Comparison of ENCODE assay signal across 24 mouse cellular contexts in the genomic region with DNA sequence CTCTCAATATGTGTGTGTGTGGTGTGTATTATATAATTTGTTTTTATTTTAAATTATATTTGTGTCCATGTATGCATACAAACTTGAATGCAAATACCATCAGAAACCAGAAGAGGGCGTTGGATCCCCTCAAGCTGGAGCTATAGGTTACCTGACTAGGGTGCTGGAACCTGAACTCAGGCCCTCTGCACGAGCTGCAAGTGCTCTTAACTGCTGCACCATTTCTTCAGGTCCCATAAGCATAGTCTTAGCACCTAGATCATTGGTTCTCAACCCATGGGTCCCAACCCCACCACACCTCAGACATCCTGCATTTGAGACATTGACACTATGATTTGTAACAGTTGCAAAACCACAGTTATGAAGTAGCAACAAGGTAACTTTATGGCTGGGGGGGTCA. TPM values are rescaled to one million over a fixed set of nuclear protein-coding genes. Genes with fewer than 3 reads are reported as not detected.
A peak's percentile ranks its signal among the peaks of the same experiment; 100 is the strongest.
DNase-seq lines count a peak whose midpoint lies in the region; ATAC-seq and TF ChIP-seq lines count a peak whose summit lies in the region.
"Had no signal": no experiment of that assay in that cellular context is flagged by ENCODE, and none has a peak within 500 bp of the region (broad histone marks: within the 10 kb centered on the region; RNA-seq: fewer than 3 reads in every experiment).

No protein-coding gene starts in this region.

- peaks cover 14% of the 10 kb centered on the region for H3K27me3 ChIP-seq in liver, embryonic 14.5 days (ENCODE audit: control insufficient read depth, insufficient read depth, low read length)
- peaks cover 18% of the 10 kb centered on the region for H3K27me3 ChIP-seq in liver, embryonic 11.5 days (replicated peaks; ENCODE audit: control insufficient read depth, insufficient read depth, low read length)
- peaks cover 20% of the 10 kb centered on the region for H3K27me3 ChIP-seq in forebrain, embryonic 14.5 days (replicated peaks; ENCODE audit: control insufficient read depth, insufficient read depth, low read length)

- H3K9me3 ChIP-seq in liver, embryonic 14.5 days (ENCODE audit: control insufficient read depth, low read length), result no peaks in the 10 kb centered on the region
- H3K9me3 ChIP-seq in liver, embryonic 11.5 days (ENCODE audit: control insufficient read depth, low read length), result no peaks in the 10 kb centered on the region
- no peaks in the 10 kb centered on the region for H3K9me3 ChIP-seq in forebrain, embryonic 14.5 days (replicated peaks; ENCODE audit: control insufficient read depth, low read length)
- H3K9me3 ChIP-seq: forebrain, embryonic 10.5 days; limb, embryonic 10.5 days had no signal

- peaks cover 0 to 13% of the 10 kb centered on the region in 2 experiments; a peak in 2 of 4 replicates for H3K4me1 ChIP-seq in liver, embryonic 14.5 days (replicated peaks; ENCODE audit: control insufficient read depth in 2 of 2, insufficient read depth in 2 of 2, low read length in 1 of 2)
- H3K4me1 ChIP-seq in liver, embryonic 11.5 days (replicated peaks; ENCODE audit: control insufficient read depth, insufficient read depth, low read length), result peaks cover 22% of the 10 kb centered on the region
- peaks cover 10% of the 10 kb centered on the region for H3K4me1 ChIP-seq in forebrain, embryonic 14.5 days (ENCODE audit: control insufficient read depth, insufficient read depth, low read length)

- H3K27ac ChIP-seq in liver, embryonic 14.5 days, result no peak overlapping the region
- H3K27ac ChIP-seq in liver, embryonic 11.5 days (ENCODE audit: low read depth, low read length), result no peak overlapping the region
- no peak overlapping the region for H3K27ac ChIP-seq in forebrain, embryonic 14.5 days (ENCODE audit: low read depth, low read length)
- H3K27ac ChIP-seq: forebrain, embryonic 10.5 days; hindbrain, embryonic 14.5 days; left cerebral cortex, adult 2 months; limb, embryonic 10.5 days had no signal

- H3K4me3 ChIP-seq in liver, embryonic 14.5 days (ENCODE audit: insufficient read depth in 1 of 2, low read depth in 2 of 2, low read length in 2 of 2), result no peak overlapping the region
- H3K4me3 ChIP-seq in liver, embryonic 11.5 days (ENCODE audit: low read depth, low read length), result no peak overlapping the region
- no peak overlapping the region for H3K4me3 ChIP-seq in forebrain, embryonic 14.5 days (ENCODE audit: low read depth, low read length)
- H3K4me3 ChIP-seq: forebrain, embryonic 10.5 days; left cerebral cortex, adult 2 months; limb, embryonic 10.5 days had no signal

- TF ChIP-seq CTCF in liver, embryonic 14.5 days (IDR thresholded peaks at IDR 0.05; ENCODE audit: low read depth), result peak; percentile 27; the same call in 1 of the 2 replicates

- ATAC-seq in liver, embryonic 14.5 days (ENCODE audit: insufficient read depth), result no peak
- ATAC-seq in liver, embryonic 11.5 days (replicated peaks; ENCODE audit: low FRiP score), result no peak
- no peak for ATAC-seq in forebrain, embryonic 14.5 days
- ATAC-seq: activated CD4-positive, CD25-positive, alpha-beta regulatory T cell, adult 4 months had no signal

- no peaks in the 10 kb centered on the region for H3K36me3 ChIP-seq in liver, embryonic 14.5 days (replicated peaks; ENCODE audit: control insufficient read depth, insufficient read depth, low read depth)
- no peaks in the 10 kb centered on the region for H3K36me3 ChIP-seq in liver, embryonic 11.5 days (ENCODE audit: control insufficient read depth, insufficient read depth, low read length)
- H3K36me3 ChIP-seq in forebrain, embryonic 14.5 days (ENCODE audit: control insufficient read depth, insufficient read depth, low read length), result no peaks in the 10 kb centered on the region
- H3K36me3 ChIP-seq: forebrain, embryonic 10.5 days; limb, embryonic 10.5 days had no signal

- no peak for DNase-seq in liver, embryonic 14.5 days (ENCODE audit: low read depth in 3 of 3, low spot score in 3 of 3)
- no peak for DNase-seq in liver, embryonic 11.5 days (ENCODE audit: low spot score)
- DNase-seq in thymus, postnatal 14 days, result peak; percentile 20
- DNase-seq in thymus, postnatal 4 days, result no peak
- DNase-seq in T-cell, adult 2 months (ENCODE audit: low spot score), result peak; percentile 20
- DNase-seq in forebrain, embryonic 14.5 days (ENCODE audit: low spot score), result no peak
- no peak for DNase-seq in urinary bladder, postnatal 36 days (ENCODE audit: low spot score in 2 of 2)
- DNase-seq: adrenal gland, postnatal 25 days; cerebellum, adult 18-20 months; heart, adult 11 months; heart, postnatal 36 days; kidney, adult 11 months; kidney, postnatal 14 days; lung, postnatal 14 days; right cerebral cortex, postnatal 4 days; thymus, postnatal 25 days had no signal

- 42% methylated on average over 2 of the region's 2 CpGs for WGBS in liver, embryonic 14.5 days (ENCODE audit: insufficient replicate concordance)
- 56% methylated on average over 2 of the region's 2 CpGs for WGBS in liver, embryonic 11.5 days
- 62% methylated on average over 2 of the region's 2 CpGs for WGBS in forebrain, embryonic 14.5 days

- H3K9ac ChIP-seq in liver, embryonic 14.5 days (replicated peaks), result no peak overlapping the region
- no peak overlapping the region for H3K9ac ChIP-seq in liver, embryonic 11.5 days (ENCODE audit: low read depth, low read length)
- no peak overlapping the region for H3K9ac ChIP-seq in forebrain, embryonic 14.5 days (ENCODE audit: low read length)
- H3K9ac ChIP-seq: hindbrain, embryonic 14.5 days had no signal

- H3K4me2 ChIP-seq in liver, embryonic 14.5 days (ENCODE audit: low read depth), result no peak overlapping the region
- H3K4me2 ChIP-seq in liver, embryonic 11.5 days, result no peak overlapping the region
- no peak overlapping the region for H3K4me2 ChIP-seq in forebrain, embryonic 14.5 days (ENCODE audit: low read length)
- H3K4me2 ChIP-seq: hindbrain, embryonic 14.5 days; midbrain, embryonic 11.5 days had no signal

- TF ChIP-seq EP300 in liver, embryonic 14.5 days (IDR thresholded peaks at IDR 0.05; ENCODE audit: low read depth), result no peak

RNA-seq across cellular contexts. Expression of a gene that starts 2.5 kb away (rescaled TPM):
- polyA plus RNA-seq in liver, embryonic 14.5 days (2012; rRNA removed), result 0.47 and 0.70 TPM in 2 replicates
- polyA plus RNA-seq in liver, embryonic 14.5 days (2014; fragmentation: Nextera tagmentation; extraction: Ambion mirVana), result 0.28 and 0.64 TPM in 2 replicates
- polyA plus RNA-seq in liver, embryonic 11.5 days (2014; fragmentation: Nextera tagmentation; extraction: Ambion mirVana), result 0.70 and 0.78 TPM in 2 replicates
- 0.39 TPM in 1 of 2 replicates, not detected in the other for polyA plus RNA-seq in forebrain, embryonic 14.5 days (2014; fragmentation: Nextera tagmentation; extraction: Ambion mirVana)
- polyA plus RNA-seq: midbrain, embryonic 11.5 days had no signal

RNA-seq across cellular contexts. Expression of a gene that starts 3.5 kb away (rescaled TPM):
- 25.6 and 37.4 TPM in 2 replicates for polyA plus RNA-seq in liver, embryonic 14.5 days (2012; rRNA removed)
- polyA plus RNA-seq in liver, embryonic 14.5 days (2014; fragmentation: Nextera tagmentation; extraction: Ambion mirVana), result 32.8 and 37.7 TPM in 2 replicates
- 24.1 and 28.1 TPM in 2 replicates for polyA plus RNA-seq in liver, embryonic 11.5 days (2014; fragmentation: Nextera tagmentation; extraction: Ambion mirVana)
- polyA plus RNA-seq in forebrain, embryonic 14.5 days (2014; fragmentation: Nextera tagmentation; extraction: Ambion mirVana), result 6.1 and 8.0 TPM in 2 replicates

RNA-seq across cellular contexts. Expression of a gene that starts 10.1 kb away (rescaled TPM):
- 0.42 and 0.73 TPM in 2 replicates for polyA plus RNA-seq in liver, embryonic 14.5 days (2012; rRNA removed)
- polyA plus RNA-seq in liver, embryonic 14.5 days (2014; fragmentation: Nextera tagmentation; extraction: Ambion mirVana), result 0.15 and 0.43 TPM in 2 replicates
- polyA plus RNA-seq in liver, embryonic 11.5 days (2014; fragmentation: Nextera tagmentation; extraction: Ambion mirVana), result 0.47 and 0.53 TPM in 2 replicates
- not detected in 2 replicates for polyA plus RNA-seq in forebrain, embryonic 14.5 days (2014; fragmentation: Nextera tagmentation; extraction: Ambion mirVana)
- polyA plus RNA-seq: heart, embryonic 14.5 days; hindbrain, embryonic 14.5 days; limb, embryonic 10.5 days had no signal

RNA-seq across cellular contexts. Expression of a gene that starts 13.4 kb away (rescaled TPM):
- 0.04 and 0.07 TPM in 2 replicates for polyA plus RNA-seq in liver, embryonic 14.5 days (2012; rRNA removed)
- not detected in 2 replicates for polyA plus RNA-seq in liver, embryonic 14.5 days (2014; fragmentation: Nextera tagmentation; extraction: Ambion mirVana)
- not detected in 2 replicates for polyA plus RNA-seq in liver, embryonic 11.5 days (2014; fragmentation: Nextera tagmentation; extraction: Ambion mirVana)
- 0.13 and 0.21 TPM in 2 replicates for polyA plus RNA-seq in forebrain, embryonic 14.5 days (2014; fragmentation: Nextera tagmentation; extraction: Ambion mirVana)
- polyA plus RNA-seq: forebrain, embryonic 10.5 days; heart, embryonic 14.5 days; limb, embryonic 10.5 days; liver, adult 2 months; midbrain, embryonic 11.5 days had no signal

RNA-seq across cellular contexts. Expression of a gene that starts 15.9 kb away (rescaled TPM):
- 3.1 and 8.1 TPM in 2 replicates for polyA plus RNA-seq in liver, embryonic 14.5 days (2012; rRNA removed)
- 18.6 and 20.7 TPM in 2 replicates for polyA plus RNA-seq in liver, embryonic 14.5 days (2014; fragmentation: Nextera tagmentation; extraction: Ambion mirVana)
- polyA plus RNA-seq in liver, embryonic 11.5 days (2014; fragmentation: Nextera tagmentation; extraction: Ambion mirVana), result 13.9 and 20.0 TPM in 2 replicates
- 6.9 and 7.3 TPM in 2 replicates for polyA plus RNA-seq in forebrain, embryonic 14.5 days (2014; fragmentation: Nextera tagmentation; extraction: Ambion mirVana)

Comparison
In these comparisons a context has a peak if more than half of its experiments do, and no peak if none do; other contexts are left out.
1. DNase-seq: peak in thymus, postnatal 14 days (single experiment) and T-cell, adult 2 months (single experiment); none in liver, embryonic 14.5 days (0 of 3), liver, embryonic 11.5 days (single experiment), thymus, postnatal 4 days (single experiment), forebrain, embryonic 14.5 days (single experiment) and urinary bladder, postnatal 36 days (0 of 2).